Mouse (Mus musculus) heart, adult 9 months (tissue): ENCODE measurements at regions not wholly inside any gene's neighbourhood (a gene's known extent, or its start where the extent isn't known, plus 50 kb on each side); places are given as distances from the start of the nearest gene placed in this dataset.
"Not testable (repeated sequence)": the region's sequence is repeated elsewhere in the genome, so short reads cannot be mapped to it uniquely, and the experiment has no call there.

Source experiments
- DNase-seq, 2 experiments: peaks; one replicate each; pipeline ENCODE4 v3.0.0; 2022; ENCODE audit warnings: low spot score in 2 of 2

- DNase-seq: peak; percentile 0 to 5
These were observed 308.2 kb upstream of the Gm21863 start for GRCm38 (mm10) chr12:19646071-19646470.

GRCm38 (mm10) chr12:19668541-19668940, 285.8 kb upstream of the Gm21863 start:
- not testable (repeated sequence) for DNase-seq

- not testable (repeated sequence) for DNase-seq
These were observed 283.7 kb upstream of the Gm21863 start for GRCm38 (mm10) chr12:19670636-19671035.
